Mouse (Mus musculus): ENCODE measurements around the gene Sfmbt1.

GRCm38 (mm10) chr14:30870206-30871147 lies 155.8 kb downstream of the Sfmbt1 start:
- TF ChIP-seq POLR2A (IDR thresholded peaks at IDR 0.05; ENCODE audit: control insufficient read depth in 1 of 2, insufficient read depth in 1 of 2, low read depth in 1 of 2, low read length in 2 of 2, poor library complexity in 1 of 2) (no peak), CTCF (IDR thresholded peaks at IDR 0.05 in 2 of 3, conservative IDR thresholded peaks at IDR 0.05 in 1 of 3; ENCODE audit: control insufficient read depth in 1 of 3, insufficient read depth in 1 of 3, low read depth in 2 of 3, low read length in 3 of 3, poor library complexity in 1 of 3, severe bottlenecking in 1 of 3) (no peak), ZC3H11A (IDR thresholded peaks at IDR 0.05; ENCODE audit: low read depth, low read length) (no peak)

All from MEL (cell line).